Mouse (Mus musculus) neural tube, embryonic 13.5 days (tissue): Measurements from ENCODE around the gene Atp6v0a1. TPM values are rescaled to one million over a fixed set of nuclear protein-coding genes. Genes with fewer than 3 reads are reported as not detected.
A peak's percentile ranks its signal among the peaks of the same experiment; 100 is the strongest.

Experiments
- ATAC-seq: fragments of 200-750 bp; cut with Nextera tagmentation; 2 replicates; pipeline ENCODE4 v1.8.0; 2017; ENCODE audit warnings: low read depth, mild to moderate bottlenecking, moderate TSS enrichment, moderate library complexity
- H3K27ac ChIP-seq: fragments of 300-500 bp; sonication (generic); replicated peaks from 2 replicates; pipeline ENCODE4 v1.5.1; 2015; ENCODE audit warnings: moderate library complexity, mild to moderate bottlenecking, inconsistent platforms
- H3K27me3 ChIP-seq: fragments of 300-500 bp; sonication (generic); 2 replicates; pipeline ENCODE4 v1.6.1; 2015; ENCODE audit warnings: mild to moderate bottlenecking, inconsistent platforms
- H3K36me3 ChIP-seq: fragments of 300-500 bp; sonication (generic); 2 replicates; pipeline ENCODE4 v1.6.1; 2015; ENCODE audit warnings: mild to moderate bottlenecking, inconsistent platforms
- H3K4me1 ChIP-seq: fragments of 300-500 bp; sonication (generic); replicated peaks from 2 replicates; pipeline ENCODE4 v1.6.1; 2015; ENCODE audit warnings: inconsistent platforms
- H3K4me2 ChIP-seq: fragments of 300-500 bp; sonication (generic); 2 replicates; pipeline ENCODE4 v1.6.1; 2015; ENCODE audit warnings: inconsistent platforms, mild to moderate bottlenecking, moderate library complexity
- H3K4me3 ChIP-seq: fragments of 300-500 bp; sonication (generic); 2 replicates; pipeline ENCODE4 v1.5.1; 2015; ENCODE audit warnings: mild to moderate bottlenecking, inconsistent platforms
- H3K9ac ChIP-seq: fragments of 300-500 bp; sonication (generic); 2 replicates; pipeline ENCODE4 v1.6.1; 2015; ENCODE audit warnings: moderate library complexity, mild to moderate bottlenecking, inconsistent platforms
- H3K9me3 ChIP-seq: fragments of 300-500 bp; sonication (generic); 2 replicates; pipeline ENCODE4 v1.6.1; 2016; ENCODE audit warnings: inconsistent platforms
- WGBS: fragments of 180-500 bp; shearing (Covaris S2); methylation state at CpG from one replicate; pipeline ENCODE4 v1.1.7; 2015; 5-methylcytosine and 5-hydroxymethylcytosine counted together
- polyA plus RNA-seq: library from polyadenylated mRNA; unstranded; fragments of >200 nt; fragmentation: Nextera tagmentation; extraction: Ambion mirVana; gene quantifications from 2 replicates; pipeline ENCODE4 v1.2.1, GENCODE M21; 2015

Atp6v0a1 gene
- polyA plus RNA-seq, 1 experiment from 2014 or later, result 111 TPM

- Histone ChIP-seq H3K9me3 (no peaks in the 10 kb centered on the region), H3K4me3 (no peak overlapping the region), H3K27me3 (no peaks in the 10 kb centered on the region), H3K4me2 (no peak overlapping the region), H3K4me1 (peaks cover 34% of the 10 kb centered on the region), H3K36me3 (peaks cover 44% of the 10 kb centered on the region), H3K27ac (no peak overlapping the region), H3K9ac (no peak overlapping the region)
- no peak for ATAC-seq
- WGBS, result 95% methylated on average over 9 of the region's 9 CpGs
These were observed 55.8 kb downstream of the Atp6v0a1 start for GRCm38 (mm10) chr11:101065002-101065401.

GRCm38 (mm10) chr11:101066549-101067412, 57.5 kb downstream of the Atp6v0a1 start:
- peaks cover 43% of the 10 kb centered on the region for H3K4me1 ChIP-seq
- no peak overlapping the region; the same call in 1 of the 2 replicates for H3K27ac ChIP-seq
- H3K4me2 ChIP-seq, result peak overlapping the region; percentile 54
- H3K27me3 ChIP-seq, result 0 out of 2 replicates have a peak, but pooled peaks cover 5% of the 10 kb centered on the region
- H3K36me3 ChIP-seq, result peaks cover 26% of the 10 kb centered on the region
- peak overlapping the region; percentile 55; the same call in 1 of the 2 replicates for H3K9ac ChIP-seq
- ATAC-seq, result no peak
- WGBS, result 21% methylated on average over 18 of the region's 18 CpGs
- H3K9me3 ChIP-seq, result no peaks in the 10 kb centered on the region
- peak overlapping the region; percentile 28 for H3K4me3 ChIP-seq

DNA sequence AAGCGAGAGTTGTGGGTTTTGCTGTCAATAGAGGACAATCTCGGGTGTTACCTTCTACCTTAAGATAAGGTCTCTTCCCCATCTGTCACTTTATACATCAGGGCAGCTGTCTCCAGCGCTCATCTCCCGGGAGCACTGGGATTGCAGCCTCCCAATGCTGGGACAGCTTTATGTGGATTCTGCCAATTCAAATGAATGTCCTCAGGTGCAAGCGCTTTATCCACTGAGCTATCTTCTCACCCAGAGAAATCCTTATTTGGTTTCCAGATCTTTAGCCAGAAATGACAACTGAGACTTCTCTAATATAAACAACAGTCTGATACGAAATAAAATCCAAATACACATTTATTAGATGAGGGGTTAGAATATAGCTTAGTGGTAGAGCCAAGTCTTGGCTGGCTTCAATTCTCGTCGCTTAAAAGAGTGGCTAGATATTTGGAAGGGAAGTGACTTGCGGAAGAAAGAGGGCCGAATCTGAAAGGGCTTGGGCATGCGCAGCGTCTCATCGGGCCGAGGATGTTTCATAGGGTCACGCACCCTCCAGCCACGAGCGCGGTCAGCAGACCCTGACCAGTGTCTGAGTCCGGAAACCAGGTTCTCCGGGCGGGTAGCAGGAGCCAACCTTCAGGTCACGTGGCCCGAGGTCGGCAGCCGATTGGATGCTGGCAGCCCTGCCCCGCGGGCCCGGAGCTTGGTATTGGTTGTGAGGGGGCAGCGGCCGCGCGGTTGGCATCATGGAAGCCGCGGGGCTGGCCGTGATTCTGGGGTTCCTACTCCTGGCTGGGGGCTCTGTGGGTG, 60.3 kb downstream of the Atp6v0a1 start, which contains the start of gene Naglu:
TSS of gene Naglu (plus strand) at position 622 of the 798 bp plus-strand sequence.
- 4% methylated on average over 35 of the region's 35 CpGs for WGBS

DNA sequence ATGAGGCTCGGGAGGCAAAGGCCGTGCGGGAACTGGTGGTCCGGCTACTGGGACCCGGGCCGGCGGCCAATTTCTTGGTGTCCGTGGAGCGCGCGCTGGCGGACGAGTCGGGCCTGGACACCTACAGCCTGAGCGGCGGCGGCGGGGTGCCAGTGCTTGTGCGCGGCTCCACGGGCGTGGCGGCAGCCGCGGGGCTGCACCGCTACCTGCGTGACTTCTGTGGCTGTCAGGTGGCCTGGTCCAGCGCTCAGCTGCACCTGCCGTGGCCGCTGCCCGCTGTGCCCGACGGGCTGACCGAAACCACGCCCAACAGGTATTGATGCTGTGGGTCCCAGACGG, 60.9 kb downstream of the Atp6v0a1 start:
- peak overlapping the region; percentile 97 for H3K4me2 ChIP-seq
- peak overlapping the region; percentile 89 for H3K9ac ChIP-seq
- no peaks in the 10 kb centered on the region for H3K9me3 ChIP-seq
- 0 out of 2 replicates have a peak, but pooled peaks cover 11% of the 10 kb centered on the region for H3K27me3 ChIP-seq
- WGBS, result under 1% methylated on average over 36 of the region's 36 CpGs
- peaks cover 29% of the 10 kb centered on the region for H3K4me1 ChIP-seq
- H3K36me3 ChIP-seq, result no peaks in the 10 kb centered on the region
- H3K27ac ChIP-seq, result peak overlapping the region; percentile 81
- ATAC-seq, result peak; percentile 62
- H3K4me3 ChIP-seq, result peak overlapping the region; percentile 80

More for the DNA sequence above, 60.3 kb downstream of the Atp6v0a1 start, which contains the start of gene Naglu:
- Histone ChIP-seq H3K9ac (peak within 1 kb of the TSS; percentile 89), H3K36me3 (no peaks in the 10 kb centered on the region), H3K27ac (peak within 1 kb of the TSS; percentile 81), H3K9me3 (no peaks in the 10 kb centered on the region), H3K4me3 (peak within 1 kb of the TSS; percentile 80), H3K4me2 (peak within 1 kb of the TSS; percentile 97), H3K4me1 (peaks cover 29% of the 10 kb centered on the region), H3K27me3 (0 out of 2 replicates have a peak, but pooled peaks cover 11% of the 10 kb centered on the region)
- ATAC-seq, result peak; percentile 90

- no peak for ATAC-seq
- Histone ChIP-seq H3K4me1 (peaks cover 29% of the 10 kb centered on the region), H3K27ac (no peak overlapping the region), H3K4me3 (peak overlapping the region; percentile 80), H3K9me3 (no peaks in the 10 kb centered on the region), H3K4me2 (peak overlapping the region; percentile 97), H3K27me3 (peaks cover 14% of the 10 kb centered on the region; the same call in 1 of the 2 replicates), H3K36me3 (no peaks in the 10 kb centered on the region), H3K9ac (peak overlapping the region; percentile 89)
- WGBS, result 74% methylated on average over 6 of the region's 6 CpGs
These were observed 61.7 kb downstream of the Atp6v0a1 start for GRCm38 (mm10) chr11:101070987-101071386.

GRCm38 (mm10) chr11:101071810-101072428, 62.7 kb downstream of the Atp6v0a1 start:
- H3K9ac ChIP-seq, result no peak overlapping the region
- no peak overlapping the region for H3K27ac ChIP-seq
- H3K4me2 ChIP-seq, result no peak overlapping the region
- no peak overlapping the region for H3K4me3 ChIP-seq
- H3K36me3 ChIP-seq, result peaks cover 6% of the 10 kb centered on the region; the same call in 1 of the 2 replicates
- peaks cover 24% of the 10 kb centered on the region for H3K27me3 ChIP-seq
- no peak for ATAC-seq
- no peaks in the 10 kb centered on the region for H3K9me3 ChIP-seq
- 75% methylated on average over 14 of the region's 14 CpGs for WGBS
- H3K4me1 ChIP-seq, result peaks cover 20% of the 10 kb centered on the region

- WGBS, result 72% methylated on average over 9 of the region's 9 CpGs
- no peak for ATAC-seq
- Histone ChIP-seq H3K4me3 (no peak within 1 kb of the TSS), H3K9ac (no peak within 1 kb of the TSS), H3K27me3 (peaks cover 57% of the 10 kb centered on the region), H3K36me3 (peaks cover 6% of the 10 kb centered on the region; the same call in 1 of the 2 replicates), H3K27ac (no peak within 1 kb of the TSS), H3K9me3 (no peaks in the 10 kb centered on the region), H3K4me2 (no peak within 1 kb of the TSS), H3K4me1 (peaks cover 21% of the 10 kb centered on the region)
These were observed 68.9 kb downstream of the Atp6v0a1 start, which contains the start of gene Hsd17b1 for GRCm38 (mm10) chr11:101078121-101078520. Gene Hsd17b1 (plus strand): TSS chr11:101078411.

- no peak for ATAC-seq
- Histone ChIP-seq H3K27ac (no peak overlapping the region), H3K9ac (0 out of 2 replicates have a peak overlapping the region, but pooled peaks have one; percentile 17), H3K4me2 (peak overlapping the region; percentile 20), H3K36me3 (peaks cover 9% of the 10 kb centered on the region; the same call in 1 of the 2 replicates), H3K4me3 (no peak overlapping the region), H3K27me3 (peaks cover 57% of the 10 kb centered on the region), H3K9me3 (no peaks in the 10 kb centered on the region), H3K4me1 (peaks cover 32% of the 10 kb centered on the region)
- 2% methylated on average over 27 of the region's 27 CpGs for WGBS
These were observed 70.5 kb downstream of the Atp6v0a1 start for GRCm38 (mm10) chr11:101079746-101080145.

DNA sequence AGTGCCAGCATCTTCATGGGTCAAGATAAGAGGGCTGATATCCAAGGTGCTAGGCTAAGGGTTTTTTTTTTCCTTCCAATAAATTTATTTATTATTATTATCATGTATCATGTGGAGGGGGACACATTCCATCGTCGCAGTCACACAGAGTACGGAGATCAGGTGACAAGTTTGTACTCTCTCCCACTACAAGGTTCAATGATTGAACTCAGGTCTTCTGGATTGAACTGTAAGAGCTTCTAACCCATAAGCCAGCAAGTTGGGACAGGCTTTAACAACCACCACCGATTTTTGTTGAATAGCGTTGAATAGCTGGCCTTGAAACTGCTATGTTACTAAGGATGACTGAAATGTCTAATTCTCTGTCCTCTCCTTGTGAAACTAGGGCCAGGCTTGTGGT, 71.2 kb downstream of the Atp6v0a1 start:
- Histone ChIP-seq H3K27me3 (peaks cover 57% of the 10 kb centered on the region), H3K4me3 (no peak overlapping the region), H3K9ac (no peak overlapping the region), H3K4me1 (peaks cover 32% of the 10 kb centered on the region), H3K4me2 (no peak overlapping the region), H3K36me3 (peaks cover 12% of the 10 kb centered on the region; the same call in 1 of the 2 replicates), H3K27ac (no peak overlapping the region), H3K9me3 (no peaks in the 10 kb centered on the region)
- WGBS, result 68% methylated on average over 5 of the region's 5 CpGs
- no peak for ATAC-seq

DNA sequence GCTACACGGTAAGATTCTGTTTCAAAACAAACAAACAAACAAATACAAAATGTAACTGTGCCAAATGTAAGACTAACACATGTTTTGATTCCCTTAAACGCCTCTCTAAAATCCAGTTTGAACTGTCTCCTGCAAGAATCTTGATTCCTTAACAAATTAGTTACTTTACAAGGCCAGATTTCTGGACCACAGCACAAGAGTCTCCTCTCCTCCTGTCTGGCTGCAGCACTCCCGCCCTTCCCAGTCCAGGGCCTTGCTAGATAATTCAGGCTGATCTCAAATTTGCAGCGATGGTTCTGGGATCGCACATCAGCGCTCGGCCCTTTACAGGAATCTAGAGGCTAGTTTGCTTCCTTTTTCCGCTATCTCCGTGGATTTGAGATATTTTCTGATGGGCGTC, 72.4 kb downstream of the Atp6v0a1 start:
- H3K27ac ChIP-seq, result peak overlapping the region; percentile 92
- peaks cover 8% of the 10 kb centered on the region for H3K36me3 ChIP-seq
- H3K4me3 ChIP-seq, result peak overlapping the region; percentile 69
- H3K4me1 ChIP-seq, result peaks cover 45% of the 10 kb centered on the region
- no peaks in the 10 kb centered on the region for H3K9me3 ChIP-seq
- ATAC-seq, result no peak
- peaks cover 47% of the 10 kb centered on the region for H3K27me3 ChIP-seq
- peak overlapping the region; percentile 95 for H3K9ac ChIP-seq
- peak overlapping the region; percentile 99 for H3K4me2 ChIP-seq
- 5% methylated on average over 10 of the region's 10 CpGs for WGBS
